Comparison of ENCODE assay signal across 14 mouse cellular contexts in the genomic region with DNA sequence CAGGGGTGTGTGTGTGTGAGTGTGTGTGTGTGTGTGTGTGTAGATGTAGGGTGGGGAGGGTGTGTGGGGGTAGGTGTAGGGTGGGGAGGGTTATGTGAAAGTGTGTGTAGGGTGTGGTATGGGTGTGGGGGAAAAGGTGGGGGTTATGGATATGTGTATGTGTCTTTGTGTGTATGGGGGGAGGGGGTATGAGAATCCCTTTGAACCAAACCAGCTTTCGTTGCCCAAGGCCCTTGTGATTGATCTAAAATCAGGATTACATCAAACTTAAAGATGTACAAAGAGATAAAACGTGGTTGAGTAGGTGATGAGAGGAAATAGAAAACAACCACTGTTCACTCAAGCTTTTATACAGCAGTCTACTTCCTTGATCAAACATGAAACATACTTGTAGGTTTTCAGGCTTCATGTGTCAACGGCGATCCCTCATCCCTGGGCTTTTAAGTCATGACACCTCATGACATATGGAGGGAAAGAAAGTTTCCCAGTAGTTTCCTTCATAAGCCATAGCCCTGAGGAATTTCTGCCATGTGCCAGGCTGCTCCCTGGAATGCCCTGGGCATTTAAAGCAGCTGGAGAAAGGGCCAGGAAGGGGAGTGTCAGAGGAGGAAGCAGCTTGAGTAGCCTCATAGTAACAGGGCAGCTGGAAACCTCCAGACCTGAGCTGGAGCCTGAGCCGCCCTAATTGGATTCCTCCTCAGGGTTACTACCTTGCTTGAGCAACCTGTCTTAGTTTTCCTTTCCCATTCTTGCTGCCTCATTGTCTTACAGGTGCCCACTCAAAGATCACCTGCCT. TPM values are rescaled to one million over a fixed set of nuclear protein-coding genes. Genes with fewer than 3 reads are reported as not detected.
DNase-seq lines count a peak whose midpoint lies in the region; ATAC-seq lines count a peak whose summit lies in the region.
"Had no signal": no experiment of that assay in that cellular context is flagged by ENCODE, and none has a peak within 500 bp of the region (broad histone marks: within the 10 kb centered on the region; RNA-seq: fewer than 3 reads in every experiment).

No protein-coding gene starts in this region.

- H3K9ac ChIP-seq in kidney, embryonic 16.5 days (replicated peaks; ENCODE audit: low read length): no peak overlapping the region
- H3K9ac ChIP-seq in liver, embryonic 16.5 days (ENCODE audit: low read depth, low read length): 0 out of 2 replicates have a peak overlapping the region, but pooled peaks have one; percentile 22
- H3K9ac ChIP-seq: hindbrain, embryonic 15.5 days; midbrain, embryonic 15.5 days; stomach, embryonic 15.5 days had no signal

- no peak for DNase-seq in kidney, postnatal 4 days
- DNase-seq in T-cell, adult 2 months (ENCODE audit: low spot score): peak; percentile 85
- no peak for DNase-seq in frontal cortex, postnatal 25 days (ENCODE audit: low spot score in 2 of 2)
- DNase-seq in left cerebral cortex, adult 8-10 months (ENCODE audit: low spot score in 2 of 2): no peak
- DNase-seq in gastrocnemius, postnatal 36 days: no peak
- DNase-seq: adrenal gland, postnatal 36 days; cerebellum, postnatal 14 days had no signal

- intact Hi-C loops in gastrocnemius, postnatal 36 days (cut with DNase I): no loop called here

- WGBS in kidney, embryonic 16.5 days: 71% methylated on average over 5 of the region's 5 CpGs
- WGBS in liver, embryonic 16.5 days (ENCODE audit: insufficient replicate concordance): 67% methylated on average over 5 of the region's 5 CpGs

- no peak overlapping the region for H3K4me3 ChIP-seq in kidney, embryonic 16.5 days (ENCODE audit: low read length)
- no peak overlapping the region for H3K4me3 ChIP-seq in liver, embryonic 16.5 days (ENCODE audit: low read depth, low read length)
- H3K4me3 ChIP-seq: hindbrain, embryonic 15.5 days; midbrain, embryonic 15.5 days; stomach, embryonic 15.5 days had no signal

- H3K36me3 ChIP-seq in kidney, embryonic 16.5 days (ENCODE audit: insufficient read depth, low read length): no peaks in the 10 kb centered on the region
- H3K36me3 ChIP-seq in liver, embryonic 16.5 days (ENCODE audit: control insufficient read depth, insufficient read depth): no peaks in the 10 kb centered on the region
- H3K36me3 ChIP-seq: G1E; hindbrain, embryonic 15.5 days; midbrain, embryonic 15.5 days; stomach, embryonic 15.5 days had no signal

- peak overlapping the region; percentile 0; the same call in 1 of the 2 replicates for H3K27ac ChIP-seq in kidney, embryonic 16.5 days (ENCODE audit: low read length)
- peak overlapping the region; percentile 62; the same call in 1 of the 2 replicates for H3K27ac ChIP-seq in liver, embryonic 16.5 days (ENCODE audit: low read length)
- H3K27ac ChIP-seq: hindbrain, embryonic 15.5 days; midbrain, embryonic 15.5 days; stomach, embryonic 15.5 days had no signal

- H3K4me1 ChIP-seq in kidney, embryonic 16.5 days (ENCODE audit: insufficient read depth, low read length): peaks cover 8% of the 10 kb centered on the region
- peaks cover 63% of the 10 kb centered on the region for H3K4me1 ChIP-seq in liver, embryonic 16.5 days (ENCODE audit: control insufficient read depth, low read depth, low read length)
- H3K4me1 ChIP-seq: hindbrain, embryonic 15.5 days; midbrain, embryonic 15.5 days; stomach, embryonic 15.5 days had no signal

- no peak overlapping the region for H3K4me2 ChIP-seq in kidney, embryonic 16.5 days (replicated peaks; ENCODE audit: low read depth, low read length)
- peak overlapping the region; percentile 11; the same call in 1 of the 2 replicates for H3K4me2 ChIP-seq in liver, embryonic 16.5 days (ENCODE audit: low read depth, low read length)
- H3K4me2 ChIP-seq: hindbrain, embryonic 15.5 days; midbrain, embryonic 15.5 days; stomach, embryonic 15.5 days had no signal

- no peak for ATAC-seq in kidney, embryonic 16.5 days (ENCODE audit: low FRiP score, low TSS enrichment)
- peak; percentile 82 for ATAC-seq in liver, embryonic 16.5 days (ENCODE audit: low read depth)
- ATAC-seq in neutrophil, adult 5-6 weeks (ENCODE audit: extremely low read depth, insufficient number of reproducible peaks, low FRiP score, poor library complexity, severe bottlenecking): peak; percentile 14; the same call in 1 of the 2 replicates
- ATAC-seq: midbrain, embryonic 15.5 days had no signal

- H3K9me3 ChIP-seq in kidney, embryonic 16.5 days (ENCODE audit: low read length): no peaks in the 10 kb centered on the region
- H3K9me3 ChIP-seq in liver, embryonic 16.5 days (replicated peaks; ENCODE audit: control insufficient read depth, low read length): no peaks in the 10 kb centered on the region
- H3K9me3 ChIP-seq: G1E; hindbrain, embryonic 15.5 days; midbrain, embryonic 15.5 days; stomach, embryonic 15.5 days had no signal

- no peaks in the 10 kb centered on the region for H3K27me3 ChIP-seq in kidney, embryonic 16.5 days (ENCODE audit: insufficient read depth, low read length)
- H3K27me3 ChIP-seq in liver, embryonic 16.5 days (ENCODE audit: control insufficient read depth, insufficient read depth, low read depth, low read length): no peaks in the 10 kb centered on the region
- H3K27me3 ChIP-seq: hindbrain, embryonic 15.5 days; midbrain, embryonic 15.5 days; stomach, embryonic 15.5 days had no signal

RNA-seq across cellular contexts. Expression of a gene that starts 9.5 kb away (rescaled TPM):
- 22.5 and 23.2 TPM in 2 replicates for polyA plus RNA-seq in kidney, embryonic 16.5 days (2015; fragmentation: Nextera tagmentation; extraction: Ambion mirVana)
- polyA plus RNA-seq in liver, embryonic 16.5 days (2015; fragmentation: Nextera tagmentation; extraction: Ambion mirVana): 23.8 and 26.8 TPM in 2 replicates
- total RNA-seq in neutrophil, adult 5-6 weeks (2017): 279 and 337 TPM in 2 replicates
- total RNA-seq in left cerebral cortex, adult 8-10 months (2022): 1 to 10 TPM; 1.3 to 3.2 (median 2.1) TPM
- 1 to 10 TPM; 5.1 to 5.7 TPM for total RNA-seq in gastrocnemius, postnatal 36 days (2021)
- polyA plus RNA-seq: G1E had no signal

Comparison
In these comparisons a context has a peak if more than half of its experiments do, and no peak if none do; other contexts are left out.
1. RNA of a gene that starts 9.5 kb away (total RNA-seq): 279 to 337 TPM in neutrophil, adult 5-6 weeks; 5.1 to 5.7 TPM in gastrocnemius, postnatal 36 days and 1.3 to 3.2 TPM in left cerebral cortex, adult 8-10 months; every median in the first group is over 10 times any median in the second.